Mouse (Mus musculus): ENCODE results near the gene Tubb5.

DNA sequence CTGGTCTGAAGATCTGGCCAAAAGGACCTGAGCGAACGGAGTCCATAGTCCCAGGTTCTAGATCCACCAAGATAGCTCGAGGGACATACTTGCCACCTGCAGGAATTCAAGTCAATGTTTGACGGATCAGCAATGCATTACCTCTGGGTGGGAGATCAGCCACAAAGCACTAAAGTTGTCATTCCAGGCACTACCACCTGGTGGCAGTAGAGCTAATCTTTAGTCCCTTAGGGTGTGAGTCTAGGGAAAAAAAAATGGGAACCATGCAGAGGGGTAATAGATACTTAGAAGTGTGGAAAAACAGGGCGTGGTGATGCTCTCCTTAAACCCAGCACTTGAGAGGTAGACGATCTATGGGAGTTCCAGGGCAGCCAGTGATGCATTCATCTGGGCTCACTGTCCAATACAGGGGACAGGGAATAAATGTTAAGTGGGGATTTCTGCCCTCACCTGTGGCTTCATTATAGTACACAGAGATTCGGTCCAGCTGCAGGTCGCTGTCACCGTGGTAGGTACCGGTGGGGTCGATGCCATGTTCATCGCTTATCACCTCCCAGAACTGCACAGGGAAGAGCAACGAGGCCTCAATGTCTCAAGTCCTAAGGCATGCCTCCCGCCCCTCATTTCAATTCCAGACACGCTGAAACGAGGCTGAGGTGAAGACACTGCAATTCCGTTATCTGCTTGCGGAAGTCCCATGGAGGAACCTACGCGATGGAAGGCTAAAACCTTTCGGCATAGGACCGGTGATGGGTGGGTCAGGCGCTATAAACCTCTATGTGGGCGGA lies 1.7 kb downstream of the Tubb5 start:
- TF ChIP-seq CTCF (IDR thresholded peaks at IDR 0.05; ENCODE audit: low read depth, low read length) = peak; percentile 5
- no peak for TF ChIP-seq EP300 (IDR thresholded peaks at IDR 0.05; ENCODE audit: insufficient read depth, low read depth, low read length)
